Mouse (Mus musculus): ENCODE results near the gene Ilvbl. TPM values are rescaled to one million over a fixed set of nuclear protein-coding genes. Genes with fewer than 3 reads are reported as not detected.

Ilvbl gene
- polyA plus RNA-seq, 1 experiment from 2014 or later, result 66.9 TPM

GRCm38 (mm10) chr10:78576435-78577184, 2.5 kb downstream of the Ilvbl start:
- no peak overlapping the region for H3K27ac ChIP-seq (replicated peaks)
- H3K27me3 ChIP-seq (replicated peaks), result no peaks in the 10 kb centered on the region
- H3K4me1 ChIP-seq, result peaks cover 22% of the 10 kb centered on the region
- no peak overlapping the region for H3K4me3 ChIP-seq (replicated peaks)
- no peak overlapping the region for H3K9ac ChIP-seq (replicated peaks)
- 92% methylated on average over 16 of the region's 16 CpGs for WGBS
- H3K4me2 ChIP-seq, result no peak overlapping the region
- ATAC-seq (ENCODE audit: low FRiP score), result no peak
- no peaks in the 10 kb centered on the region for H3K9me3 ChIP-seq (replicated peaks)
- H3K36me3 ChIP-seq, result peaks cover 40% of the 10 kb centered on the region

GRCm38 (mm10) chr10:78578204-78578603, 4.1 kb downstream of the Ilvbl start:
- H3K27ac ChIP-seq (replicated peaks), result no peak overlapping the region
- peaks cover 22% of the 10 kb centered on the region for H3K4me1 ChIP-seq
- no peaks in the 10 kb centered on the region for H3K9me3 ChIP-seq (replicated peaks)
- no peak overlapping the region for H3K4me2 ChIP-seq
- H3K9ac ChIP-seq (replicated peaks), result no peak overlapping the region
- H3K4me3 ChIP-seq (replicated peaks), result no peak overlapping the region
- no peak for ATAC-seq (ENCODE audit: low FRiP score)
- H3K36me3 ChIP-seq, result peaks cover 49% of the 10 kb centered on the region
- 66% methylated on average over 3 of the region's 3 CpGs for WGBS
- H3K27me3 ChIP-seq (replicated peaks), result no peaks in the 10 kb centered on the region

GRCm38 (mm10) chr10:78581121-78581520, 7.0 kb downstream of the Ilvbl start:
- H3K9me3 ChIP-seq (replicated peaks), result no peaks in the 10 kb centered on the region
- H3K27ac ChIP-seq (replicated peaks), result no peak overlapping the region
- peaks cover 8% of the 10 kb centered on the region for H3K4me1 ChIP-seq
- peaks cover 69% of the 10 kb centered on the region for H3K36me3 ChIP-seq
- no peak for ATAC-seq (ENCODE audit: low FRiP score)
- 94% methylated on average over 7 of the region's 7 CpGs for WGBS
- H3K9ac ChIP-seq (replicated peaks), result no peak overlapping the region
- no peak overlapping the region for H3K4me3 ChIP-seq (replicated peaks)
- H3K4me2 ChIP-seq, result no peak overlapping the region
- H3K27me3 ChIP-seq (replicated peaks), result no peaks in the 10 kb centered on the region

- Histone ChIP-seq H3K9me3 (replicated peaks) (no peaks in the 10 kb centered on the region), H3K4me1 (no peaks in the 10 kb centered on the region), H3K4me3 (replicated peaks) (no peak overlapping the region), H3K27me3 (replicated peaks) (no peaks in the 10 kb centered on the region), H3K4me2 (no peak overlapping the region), H3K9ac (replicated peaks) (no peak overlapping the region), H3K36me3 (peaks cover 53% of the 10 kb centered on the region), H3K27ac (replicated peaks) (no peak overlapping the region)
- 83% methylated on average over 9 of the region's 9 CpGs for WGBS
- ATAC-seq (ENCODE audit: low FRiP score), result no peak
Observed at GRCm38 (mm10) chr10:78583347-78583746, 9.2 kb downstream of the Ilvbl start.

- Histone ChIP-seq H3K4me2 (no peak overlapping the region), H3K4me3 (replicated peaks) (no peak overlapping the region), H3K27ac (replicated peaks) (no peak overlapping the region), H3K36me3 (peaks cover 47% of the 10 kb centered on the region), H3K4me1 (no peaks in the 10 kb centered on the region), H3K9ac (replicated peaks) (no peak overlapping the region), H3K27me3 (replicated peaks) (no peaks in the 10 kb centered on the region), H3K9me3 (replicated peaks) (no peaks in the 10 kb centered on the region)
- WGBS, result 90% methylated on average over 3 of the region's 3 CpGs
- ATAC-seq (ENCODE audit: low FRiP score), result no peak
Observed at GRCm38 (mm10) chr10:78583939-78584338, 9.8 kb downstream of the Ilvbl start.

- H3K36me3 ChIP-seq, result peaks cover 37% of the 10 kb centered on the region
- no peak overlapping the region for H3K27ac ChIP-seq (replicated peaks)
- no peaks in the 10 kb centered on the region for H3K9me3 ChIP-seq (replicated peaks)
- no peaks in the 10 kb centered on the region for H3K4me1 ChIP-seq
- H3K9ac ChIP-seq (replicated peaks), result no peak overlapping the region
- ATAC-seq (ENCODE audit: low FRiP score), result no peak
- 71% methylated on average over 1 of the region's 1 CpGs for WGBS
- H3K4me2 ChIP-seq, result no peak overlapping the region
- H3K27me3 ChIP-seq (replicated peaks), result no peaks in the 10 kb centered on the region
- H3K4me3 ChIP-seq (replicated peaks), result no peak overlapping the region
Observed at GRCm38 (mm10) chr10:78584996-78585395, 10.8 kb downstream of the Ilvbl start.

- 86% methylated on average over 22 of the region's 22 CpGs for WGBS
- peaks cover 33% of the 10 kb centered on the region for H3K36me3 ChIP-seq
Observed at GRCm38 (mm10) chr10:78585606-78586005, 11.5 kb downstream of the Ilvbl start.

GRCm38 (mm10) chr10:78586026-78586425, 11.9 kb downstream of the Ilvbl start:
- no peak overlapping the region for H3K4me2 ChIP-seq
- H3K4me1 ChIP-seq, result no peaks in the 10 kb centered on the region
- H3K9ac ChIP-seq (replicated peaks), result no peak overlapping the region
- no peaks in the 10 kb centered on the region for H3K9me3 ChIP-seq (replicated peaks)
- H3K27me3 ChIP-seq (replicated peaks), result peaks cover 4% of the 10 kb centered on the region; the same call in 1 of the 2 replicates
- H3K4me3 ChIP-seq (replicated peaks), result no peak overlapping the region
- H3K27ac ChIP-seq (replicated peaks), result no peak overlapping the region
- no peak for ATAC-seq (ENCODE audit: low FRiP score)
- 96% methylated on average over 13 of the region's 13 CpGs for WGBS
- peaks cover 29% of the 10 kb centered on the region for H3K36me3 ChIP-seq

More at GRCm38 (mm10) chr10:78585606-78586005, 11.5 kb downstream of the Ilvbl start:
- no peak overlapping the region for H3K27ac ChIP-seq (replicated peaks)
- no peak overlapping the region for H3K4me2 ChIP-seq
- no peaks in the 10 kb centered on the region for H3K4me1 ChIP-seq
- no peak overlapping the region for H3K9ac ChIP-seq (replicated peaks)
- no peaks in the 10 kb centered on the region for H3K9me3 ChIP-seq (replicated peaks)
- no peak overlapping the region for H3K4me3 ChIP-seq (replicated peaks)
- no peaks in the 10 kb centered on the region for H3K27me3 ChIP-seq (replicated peaks)
- ATAC-seq (ENCODE audit: low FRiP score), result no peak

GRCm38 (mm10) chr10:78589291-78589690, 15.1 kb downstream of the Ilvbl start:
- Histone ChIP-seq H3K4me1 (peaks cover 8% of the 10 kb centered on the region), H3K4me2 (no peak overlapping the region), H3K36me3 (peaks cover 9% of the 10 kb centered on the region), H3K9me3 (replicated peaks) (no peaks in the 10 kb centered on the region), H3K27ac (replicated peaks) (no peak overlapping the region), H3K9ac (replicated peaks) (no peak overlapping the region), H3K4me3 (replicated peaks) (no peak overlapping the region), H3K27me3 (replicated peaks) (peaks cover 7% of the 10 kb centered on the region; the same call in 1 of the 2 replicates)
- no peak for ATAC-seq (ENCODE audit: low FRiP score)
- 97% methylated on average over 18 of the region's 18 CpGs for WGBS

GRCm38 (mm10) chr10:78589901-78590300, 15.8 kb downstream of the Ilvbl start:
- Histone ChIP-seq H3K4me3 (replicated peaks) (no peak overlapping the region), H3K9ac (replicated peaks) (no peak overlapping the region), H3K27me3 (replicated peaks) (peaks cover 7% of the 10 kb centered on the region; the same call in 1 of the 2 replicates), H3K4me2 (peak overlapping the region; percentile 68; the same call in 1 of the 2 replicates), H3K27ac (replicated peaks) (no peak overlapping the region), H3K4me1 (peaks cover 8% of the 10 kb centered on the region), H3K36me3 (peaks cover 2% of the 10 kb centered on the region; the same call in 1 of the 2 replicates), H3K9me3 (replicated peaks) (no peaks in the 10 kb centered on the region)
- 95% methylated on average over 8 of the region's 8 CpGs for WGBS
- ATAC-seq (ENCODE audit: low FRiP score), result no peak

- ATAC-seq (ENCODE audit: low FRiP score), result no peak
- H3K9me3 ChIP-seq (replicated peaks), result no peaks in the 10 kb centered on the region
- peaks cover 8% of the 10 kb centered on the region for H3K4me1 ChIP-seq
- no peaks in the 10 kb centered on the region; the same call in 1 of the 2 replicates for H3K36me3 ChIP-seq
- H3K27me3 ChIP-seq (replicated peaks), result peaks cover 7% of the 10 kb centered on the region; the same call in 1 of the 2 replicates
- 0 out of 2 replicates have a peak overlapping the region, but pooled peaks have one; percentile 68 for H3K27ac ChIP-seq (replicated peaks)
- H3K4me3 ChIP-seq (replicated peaks), result peak overlapping the region; percentile 47
- peak overlapping the region; percentile 59; the same call in 1 of the 2 replicates for H3K9ac ChIP-seq (replicated peaks)
- 46% methylated on average over 9 of the region's 9 CpGs for WGBS
- H3K4me2 ChIP-seq, result peak overlapping the region; percentile 68
Observed at GRCm38 (mm10) chr10:78590744-78591143, 16.6 kb downstream of the Ilvbl start.
